Mouse (Mus musculus) embryonic facial prominence, embryonic 15.5 days (tissue): ENCODE data around the gene Fbxw10. TPM values are rescaled to one million over a fixed set of nuclear protein-coding genes. Genes with fewer than 3 reads are reported as not detected.

Experiments used
- polyA plus RNA-seq: library from polyadenylated mRNA; unstranded; fragments of >200 nt; fragmentation: Nextera tagmentation; extraction: Ambion mirVana; gene quantifications from 2 replicates; pipeline ENCODE4 v1.2.1, GENCODE M21; 2015

Gene Fbxw10
- polyA plus RNA-seq, 1 experiment from 2014 or later = 1.1 TPM

Other genes with a start within 250 kb of the Fbxw10 start
- gene Lrrc75a, start 198.5 kb upstream of the Fbxw10 start, polyA plus RNA-seq = 16.2 and 16.3 TPM in 2 replicates
- 51.4 and 52.4 TPM in 2 replicates for gene Mmgt2, start 198.4 kb upstream of the Fbxw10 start, polyA plus RNA-seq
- gene Zfp287, start 115.2 kb upstream of the Fbxw10 start, polyA plus RNA-seq = 9.1 and 10.5 TPM in 2 replicates
- gene Gm10428, start 94.0 kb upstream of the Fbxw10 start, polyA plus RNA-seq = not detected in 2 replicates
- 22.4 and 23.4 TPM in 2 replicates for gene Zfp286, start 57.6 kb upstream of the Fbxw10 start, polyA plus RNA-seq
- gene Trim16, start 26.8 kb upstream of the Fbxw10 start, polyA plus RNA-seq = 19.8 and 20.9 TPM in 2 replicates
- 79.9 and 81.1 TPM in 2 replicates for gene Tvp23b, start 32.4 kb downstream of the Fbxw10 start, polyA plus RNA-seq
- 0.25 and 0.32 TPM in 2 replicates for gene Cdrt4, start 104.1 kb downstream of the Fbxw10 start, polyA plus RNA-seq
- 0.09 and 0.63 TPM in 2 replicates for gene Tekt3, start 214.6 kb downstream of the Fbxw10 start, polyA plus RNA-seq